In the genomic region with DNA sequence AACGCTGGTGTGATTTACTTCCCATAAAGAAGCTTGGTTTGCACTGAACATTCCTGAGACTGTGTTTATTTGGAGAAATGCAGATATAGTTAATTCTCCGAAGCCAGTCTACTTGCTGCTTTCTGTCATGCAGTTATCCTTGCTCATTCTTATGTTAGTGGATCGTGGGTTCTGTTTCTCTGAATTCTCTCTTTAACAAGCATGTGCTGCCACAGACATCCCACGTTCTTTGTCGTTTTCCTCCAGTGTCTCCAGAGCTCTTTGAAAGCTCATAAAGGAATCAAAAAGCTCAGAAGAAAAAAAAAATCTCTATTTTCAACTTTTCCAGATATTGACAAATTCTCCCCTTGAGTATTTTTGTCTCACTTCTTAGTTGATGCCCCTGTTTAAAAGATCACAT, we compare ENCODE assay signal across 23 mouse cellular contexts. TPM values are rescaled to one million over a fixed set of nuclear protein-coding genes. Genes with fewer than 3 reads are reported as not detected.
DNase-seq lines count a peak whose midpoint lies in the region; ATAC-seq lines count a peak whose summit lies in the region.
"Had no signal": no experiment of that assay in that cellular context is flagged by ENCODE, and none has a peak within 500 bp of the region (broad histone marks: within the 10 kb centered on the region; RNA-seq: fewer than 3 reads in every experiment).

No protein-coding gene starts in this region.

- H3K4me2 ChIP-seq in kidney, embryonic 16.5 days (replicated peaks; ENCODE audit: low read depth, low read length) = no peak overlapping the region
- H3K4me2 ChIP-seq in kidney, embryonic 15.5 days = no peak overlapping the region
- H3K4me2 ChIP-seq in lung, embryonic 16.5 days (ENCODE audit: low read depth, low read length) = no peak overlapping the region
- H3K4me2 ChIP-seq: forebrain, embryonic 13.5 days; heart, embryonic 13.5 days; hindbrain, embryonic 14.5 days had no signal

- peak; percentile 69 for ATAC-seq in frontal cortex, adult (ENCODE audit: low TSS enrichment)
- no peak; the same call in 1 of the 2 replicates for ATAC-seq in kidney, embryonic 16.5 days (ENCODE audit: low FRiP score, low TSS enrichment)
- ATAC-seq in kidney, embryonic 15.5 days (replicated peaks; ENCODE audit: low FRiP score) = no peak; the same call in 1 of the 2 replicates
- peak; percentile 38 for ATAC-seq in lung, embryonic 16.5 days (ENCODE audit: low read depth)
- ATAC-seq: activated CD4-positive, CD25-positive, alpha-beta regulatory T cell, adult 4 months; forebrain, embryonic 13.5 days; forebrain, embryonic 16.5 days had no signal

- no peak for DNase-seq in frontal cortex, postnatal 10 days (ENCODE audit: low spot score in 2 of 2)
- no peak for DNase-seq in lung, postnatal 25 days (ENCODE audit: low spot score)
- DNase-seq in thymus, adult 18-20 months = no peak
- DNase-seq: adrenal gland, adult 8-10 months; adrenal gland, postnatal 25 days; cerebellum, adult 18-20 months; cerebellum, adult 9-10 months; cerebellum, postnatal 14 days; gastrocnemius, postnatal 25 days; heart, adult 18-20 months; heart, postnatal 14 days; heart, postnatal 4 days had no signal

- no peaks in the 10 kb centered on the region for H3K9me3 ChIP-seq in kidney, embryonic 16.5 days (ENCODE audit: low read length)
- H3K9me3 ChIP-seq in kidney, embryonic 15.5 days (replicated peaks) = no peaks in the 10 kb centered on the region
- no peaks in the 10 kb centered on the region for H3K9me3 ChIP-seq in lung, embryonic 16.5 days (ENCODE audit: control insufficient read depth, low read length)
- H3K9me3 ChIP-seq: forebrain, embryonic 10.5 days; forebrain, embryonic 13.5 days; heart, embryonic 10.5 days; heart, embryonic 13.5 days had no signal

- 0 out of 2 replicates have a peak overlapping the region, but pooled peaks have one; percentile 14 for H3K27ac ChIP-seq in kidney, embryonic 16.5 days (ENCODE audit: low read length)
- H3K27ac ChIP-seq in kidney, embryonic 15.5 days = no peak overlapping the region
- H3K27ac ChIP-seq in lung, embryonic 16.5 days (ENCODE audit: low read length) = 0 out of 2 replicates have a peak overlapping the region, but pooled peaks have one; percentile 18
- H3K27ac ChIP-seq: forebrain, embryonic 10.5 days; forebrain, embryonic 13.5 days; heart, embryonic 10.5 days; heart, embryonic 13.5 days; hindbrain, embryonic 14.5 days had no signal

- H3K4me3 ChIP-seq in kidney, embryonic 16.5 days (ENCODE audit: low read length) = no peak overlapping the region
- no peak overlapping the region for H3K4me3 ChIP-seq in kidney, embryonic 15.5 days (replicated peaks)
- H3K4me3 ChIP-seq in lung, embryonic 16.5 days (ENCODE audit: low read length) = no peak overlapping the region
- H3K4me3 ChIP-seq: forebrain, embryonic 10.5 days; forebrain, embryonic 13.5 days; heart, embryonic 10.5 days; heart, embryonic 13.5 days had no signal

- peaks cover 2% of the 10 kb centered on the region; the same call in 1 of the 2 replicates for H3K36me3 ChIP-seq in kidney, embryonic 16.5 days (ENCODE audit: insufficient read depth, low read length)
- 0 out of 2 replicates have a peak, but pooled peaks cover under 1% of the 10 kb centered on the region for H3K36me3 ChIP-seq in kidney, embryonic 15.5 days
- no peaks in the 10 kb centered on the region for H3K36me3 ChIP-seq in lung, embryonic 16.5 days (ENCODE audit: control insufficient read depth, insufficient read depth, low read length)
- H3K36me3 ChIP-seq: forebrain, embryonic 10.5 days had no signal

- H3K4me1 ChIP-seq in kidney, embryonic 16.5 days (ENCODE audit: insufficient read depth, low read length) = no peaks in the 10 kb centered on the region
- no peaks in the 10 kb centered on the region for H3K4me1 ChIP-seq in kidney, embryonic 15.5 days
- no peaks in the 10 kb centered on the region for H3K4me1 ChIP-seq in lung, embryonic 16.5 days (replicated peaks; ENCODE audit: control insufficient read depth, insufficient read depth, low read length)
- H3K4me1 ChIP-seq: forebrain, embryonic 10.5 days; forebrain, embryonic 13.5 days; heart, embryonic 10.5 days; heart, embryonic 13.5 days had no signal

- WGBS in kidney, embryonic 16.5 days = 68% methylated on average over 5 of the region's 5 CpGs
- 64% methylated on average over 5 of the region's 5 CpGs for WGBS in kidney, embryonic 15.5 days
- 55% methylated on average over 5 of the region's 5 CpGs for WGBS in lung, embryonic 16.5 days

- H3K27me3 ChIP-seq in kidney, embryonic 16.5 days (ENCODE audit: insufficient read depth, low read length) = no peaks in the 10 kb centered on the region
- no peaks in the 10 kb centered on the region for H3K27me3 ChIP-seq in kidney, embryonic 15.5 days
- no peaks in the 10 kb centered on the region for H3K27me3 ChIP-seq in lung, embryonic 16.5 days (ENCODE audit: control insufficient read depth, insufficient read depth, low read depth, low read length)
- H3K27me3 ChIP-seq: forebrain, embryonic 13.5 days; heart, embryonic 13.5 days had no signal

- H3K9ac ChIP-seq in kidney, embryonic 16.5 days (replicated peaks; ENCODE audit: low read length) = no peak overlapping the region
- H3K9ac ChIP-seq in kidney, embryonic 15.5 days = no peak overlapping the region
- H3K9ac ChIP-seq in lung, embryonic 16.5 days (ENCODE audit: low read length) = no peak overlapping the region
- H3K9ac ChIP-seq: forebrain, embryonic 13.5 days; heart, embryonic 13.5 days; hindbrain, embryonic 14.5 days had no signal

RNA-seq across cellular contexts. Expression of a gene that starts 7.1 kb away (rescaled TPM):
- 0.85 and 1.8 TPM in 2 replicates for polyA plus RNA-seq in kidney, embryonic 16.5 days (2015; fragmentation: Nextera tagmentation; extraction: Ambion mirVana)
- polyA plus RNA-seq in kidney, embryonic 15.5 days (2015; fragmentation: Nextera tagmentation; extraction: Ambion mirVana) = 1.1 and 3.8 TPM in 2 replicates
- 1.7 and 2.6 TPM in 2 replicates for polyA plus RNA-seq in lung, embryonic 16.5 days (2015; fragmentation: Nextera tagmentation; extraction: Ambion mirVana)

Comparison
In these comparisons a context has a peak if more than half of its experiments do, and no peak if none do; other contexts are left out.
1. ATAC-seq: peak in frontal cortex, adult (single experiment) and lung, embryonic 16.5 days (single experiment); none in kidney, embryonic 16.5 days (single experiment) and kidney, embryonic 15.5 days (single experiment).